Mouse (Mus musculus): Measurements from ENCODE around the gene Aven. TPM values are rescaled to one million over a fixed set of nuclear protein-coding genes. Genes with fewer than 3 reads are reported as not detected.

The Aven gene
- polyA plus RNA-seq, 1 experiment from 2014 or later = 4.6 TPM

- H3K36me3 ChIP-seq (ENCODE audit: control insufficient read depth, insufficient read depth, low read length) = no peaks in the 10 kb centered on the region
- WGBS = 59% methylated on average over 5 of the region's 5 CpGs
- H3K27ac ChIP-seq (ENCODE audit: low read length) = 0 out of 2 replicates have a peak overlapping the region, but pooled peaks have one; percentile 2
- H3K9me3 ChIP-seq (ENCODE audit: control insufficient read depth, low read length) = no peaks in the 10 kb centered on the region
- H3K4me3 ChIP-seq (ENCODE audit: low read length) = no peak overlapping the region
- no peak overlapping the region for H3K4me2 ChIP-seq (ENCODE audit: low read depth, low read length)
- no peaks in the 10 kb centered on the region for H3K27me3 ChIP-seq (ENCODE audit: control insufficient read depth, insufficient read depth, low read depth, low read length)
- no peak overlapping the region for H3K9ac ChIP-seq (ENCODE audit: low read length)
- H3K4me1 ChIP-seq (replicated peaks; ENCODE audit: control insufficient read depth, insufficient read depth, low read length) = 0 out of 2 replicates have a peak, but pooled peaks cover 3% of the 10 kb centered on the region
- ATAC-seq (ENCODE audit: low read depth) = peak; percentile 55
These were observed 10.0 kb upstream of the Aven start for GRCm38 (mm10) chr2:112482533-112483333.

DNA sequence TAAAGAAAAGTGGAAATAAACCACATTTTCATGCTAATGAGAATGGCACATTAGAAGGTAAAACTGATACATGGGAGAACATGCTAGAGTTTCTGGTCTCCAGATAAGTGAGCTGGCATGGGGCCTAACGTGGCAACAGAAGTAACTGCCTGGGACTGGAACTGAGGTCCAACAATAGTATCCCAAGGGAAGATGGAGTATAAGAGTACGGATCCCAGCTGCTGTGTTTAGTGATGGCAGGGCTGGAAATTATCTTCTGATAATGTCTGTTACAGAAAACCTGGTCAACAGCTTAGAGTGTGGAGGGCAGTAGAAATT lies 9.5 kb upstream of the Aven start:
- ATAC-seq (ENCODE audit: low read depth) = no peak
- WGBS = 48% methylated on average over 2 of the region's 2 CpGs
- H3K4me1 ChIP-seq (replicated peaks; ENCODE audit: control insufficient read depth, insufficient read depth, low read length) = 0 out of 2 replicates have a peak, but pooled peaks cover 3% of the 10 kb centered on the region
- no peaks in the 10 kb centered on the region for H3K9me3 ChIP-seq (ENCODE audit: control insufficient read depth, low read length)
- no peak overlapping the region for H3K27ac ChIP-seq (ENCODE audit: low read length)
- H3K4me2 ChIP-seq (ENCODE audit: low read depth, low read length) = no peak overlapping the region
- no peak overlapping the region for H3K4me3 ChIP-seq (ENCODE audit: low read length)
- H3K27me3 ChIP-seq (ENCODE audit: control insufficient read depth, insufficient read depth, low read depth, low read length) = no peaks in the 10 kb centered on the region
- no peak overlapping the region for H3K9ac ChIP-seq (ENCODE audit: low read length)
- H3K36me3 ChIP-seq (ENCODE audit: control insufficient read depth, insufficient read depth, low read length) = no peaks in the 10 kb centered on the region

GRCm38 (mm10) chr2:112484886-112485285 lies 7.9 kb upstream of the Aven start:
- no peaks in the 10 kb centered on the region for H3K36me3 ChIP-seq (ENCODE audit: control insufficient read depth, insufficient read depth, low read length)
- H3K9ac ChIP-seq (ENCODE audit: low read length) = no peak overlapping the region
- H3K4me2 ChIP-seq (ENCODE audit: low read depth, low read length) = no peak overlapping the region
- no peaks in the 10 kb centered on the region for H3K27me3 ChIP-seq (ENCODE audit: control insufficient read depth, insufficient read depth, low read depth, low read length)
- H3K4me3 ChIP-seq (ENCODE audit: low read length) = no peak overlapping the region
- 0 out of 2 replicates have a peak, but pooled peaks cover 3% of the 10 kb centered on the region for H3K4me1 ChIP-seq (replicated peaks; ENCODE audit: control insufficient read depth, insufficient read depth, low read length)
- H3K9me3 ChIP-seq (ENCODE audit: control insufficient read depth, low read length) = no peaks in the 10 kb centered on the region
- no peak overlapping the region for H3K27ac ChIP-seq (ENCODE audit: low read length)
- ATAC-seq (ENCODE audit: low read depth) = peak; percentile 60
- WGBS = 39% methylated on average over 2 of the region's 2 CpGs

GRCm38 (mm10) chr2:112490483-112491196 lies 2.1 kb upstream of the Aven start:
- WGBS = 74% methylated on average over 11 of the region's 11 CpGs
- ATAC-seq (ENCODE audit: low read depth) = no peak
- Histone ChIP-seq H3K9ac (ENCODE audit: low read length) (no peak overlapping the region), H3K4me3 (ENCODE audit: low read length) (no peak overlapping the region), H3K36me3 (ENCODE audit: control insufficient read depth, insufficient read depth, low read length) (no peaks in the 10 kb centered on the region), H3K9me3 (ENCODE audit: control insufficient read depth, low read length) (no peaks in the 10 kb centered on the region), H3K27me3 (ENCODE audit: control insufficient read depth, insufficient read depth, low read depth, low read length) (no peaks in the 10 kb centered on the region), H3K4me1 (replicated peaks; ENCODE audit: control insufficient read depth, insufficient read depth, low read length) (peaks cover 10% of the 10 kb centered on the region; the same call in 1 of the 2 replicates), H3K4me2 (ENCODE audit: low read depth, low read length) (no peak overlapping the region), H3K27ac (ENCODE audit: low read length) (no peak overlapping the region)

- H3K9ac ChIP-seq (ENCODE audit: low read length) = peak overlapping the region; percentile 100; the same call in 1 of the 2 replicates
- H3K27ac ChIP-seq (ENCODE audit: low read length) = no peak overlapping the region; the same call in 1 of the 2 replicates
- H3K9me3 ChIP-seq (ENCODE audit: control insufficient read depth, low read length) = no peaks in the 10 kb centered on the region
- H3K4me3 ChIP-seq (ENCODE audit: low read length) = no peak overlapping the region
- H3K4me1 ChIP-seq (replicated peaks; ENCODE audit: control insufficient read depth, insufficient read depth, low read length) = peaks cover 10% of the 10 kb centered on the region; the same call in 1 of the 2 replicates
- no peaks in the 10 kb centered on the region for H3K27me3 ChIP-seq (ENCODE audit: control insufficient read depth, insufficient read depth, low read depth, low read length)
- no peak for ATAC-seq (ENCODE audit: low read depth)
- 61% methylated on average over 5 of the region's 5 CpGs for WGBS
- H3K4me2 ChIP-seq (ENCODE audit: low read depth, low read length) = peak overlapping the region; percentile 85; the same call in 1 of the 2 replicates
- no peaks in the 10 kb centered on the region for H3K36me3 ChIP-seq (ENCODE audit: control insufficient read depth, insufficient read depth, low read length)
These were observed 1.1 kb upstream of the Aven start for GRCm38 (mm10) chr2:112491629-112492028.

DNA sequence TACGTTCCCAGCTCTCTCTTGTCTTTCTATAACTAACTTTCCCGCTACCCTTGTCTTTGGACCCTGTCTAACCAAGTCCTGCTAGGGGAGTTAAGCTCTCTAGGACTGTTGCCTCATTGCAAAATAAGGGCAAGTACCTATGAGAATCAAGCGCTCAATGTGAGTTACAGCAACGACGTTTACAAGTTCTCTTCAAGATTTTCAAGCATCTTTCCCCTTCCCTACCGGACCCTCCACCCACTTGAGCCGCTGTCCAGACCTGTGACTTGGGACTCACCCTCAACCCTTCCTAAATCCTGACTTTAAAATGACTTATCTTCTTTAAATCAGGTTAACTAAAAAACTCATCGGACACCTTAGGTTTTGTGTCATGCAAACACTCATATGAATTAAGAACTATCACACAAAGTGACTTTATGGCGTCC lies 321 bp upstream of the Aven start:
- peak overlapping the region; percentile 79 for H3K4me3 ChIP-seq (ENCODE audit: low read length)
- peak; percentile 37 for ATAC-seq (ENCODE audit: low read depth)

DNA sequence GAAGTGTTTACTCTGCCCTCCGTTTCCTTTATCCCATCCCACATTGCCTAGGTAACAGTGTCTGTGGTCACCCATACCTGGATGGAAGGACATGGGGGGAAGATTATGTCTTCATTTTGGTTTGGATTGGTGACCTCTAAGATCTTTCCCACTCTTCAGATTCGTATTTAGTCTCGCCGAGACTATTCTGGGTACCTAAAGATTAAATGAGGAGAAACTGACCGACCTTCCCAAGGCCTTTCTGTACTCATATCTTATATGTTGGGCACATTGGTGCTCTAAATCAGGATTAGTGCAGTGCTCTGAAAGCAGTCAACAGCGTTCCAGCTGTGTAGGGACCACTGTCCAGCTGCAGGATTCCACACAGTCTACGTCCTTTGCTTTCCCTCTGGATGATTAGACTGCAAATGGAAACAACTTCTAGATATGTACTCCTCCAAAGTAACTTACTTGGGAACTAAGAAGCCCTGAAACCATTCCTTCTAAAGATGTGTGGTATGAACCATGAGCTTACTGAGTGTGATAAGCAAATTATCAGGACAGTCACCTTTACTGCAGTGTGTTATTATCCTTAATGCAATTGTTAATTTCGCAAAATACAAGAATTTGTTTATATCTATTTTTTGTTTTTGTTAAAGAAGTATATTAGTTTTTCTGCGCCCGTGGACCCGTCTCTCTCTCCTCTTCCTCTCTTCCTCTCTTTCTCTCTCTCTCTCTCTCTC lies 936 bp downstream of the Aven start:
- Histone ChIP-seq H3K27ac (ENCODE audit: low read length) (peak overlapping the region; percentile 99), H3K4me1 (replicated peaks; ENCODE audit: control insufficient read depth, insufficient read depth, low read length) (peaks cover 10% of the 10 kb centered on the region; the same call in 1 of the 2 replicates), H3K4me3 (ENCODE audit: low read length) (peak overlapping the region; percentile 79), H3K4me2 (ENCODE audit: low read depth, low read length) (peak overlapping the region; percentile 85), H3K9me3 (ENCODE audit: control insufficient read depth, low read length) (no peaks in the 10 kb centered on the region), H3K9ac (ENCODE audit: low read length) (peak overlapping the region; percentile 100), H3K27me3 (ENCODE audit: control insufficient read depth, insufficient read depth, low read depth, low read length) (no peaks in the 10 kb centered on the region), H3K36me3 (ENCODE audit: control insufficient read depth, insufficient read depth, low read length) (no peaks in the 10 kb centered on the region)
- 32% methylated on average over 11 of the region's 11 CpGs for whole genome bisulfite sequencing
- ATAC-seq (ENCODE audit: low read depth) = no peak

More for the DNA sequence above, 321 bp upstream of the Aven start:
- Histone ChIP-seq H3K27me3 (ENCODE audit: control insufficient read depth, insufficient read depth, low read depth, low read length) (no peaks in the 10 kb centered on the region), H3K9me3 (ENCODE audit: control insufficient read depth, low read length) (no peaks in the 10 kb centered on the region), H3K9ac (ENCODE audit: low read length) (peak overlapping the region; percentile 100), H3K27ac (ENCODE audit: low read length) (peak overlapping the region; percentile 99), H3K36me3 (ENCODE audit: control insufficient read depth, insufficient read depth, low read length) (no peaks in the 10 kb centered on the region), H3K4me1 (replicated peaks; ENCODE audit: control insufficient read depth, insufficient read depth, low read length) (peaks cover 10% of the 10 kb centered on the region; the same call in 1 of the 2 replicates), H3K4me2 (ENCODE audit: low read depth, low read length) (peak overlapping the region; percentile 85)
- WGBS = 5% methylated on average over 9 of the region's 9 CpGs

GRCm38 (mm10) chr2:112497851-112498250 lies 5.1 kb downstream of the Aven start:
- 62% methylated on average over 7 of the region's 7 CpGs for WGBS
- Histone ChIP-seq H3K9ac (ENCODE audit: low read length) (no peak overlapping the region), H3K4me2 (ENCODE audit: low read depth, low read length) (no peak overlapping the region), H3K4me1 (replicated peaks; ENCODE audit: control insufficient read depth, insufficient read depth, low read length) (peaks cover 5% of the 10 kb centered on the region; the same call in 1 of the 2 replicates), H3K9me3 (ENCODE audit: control insufficient read depth, low read length) (no peaks in the 10 kb centered on the region), H3K27ac (ENCODE audit: low read length) (no peak overlapping the region), H3K27me3 (ENCODE audit: control insufficient read depth, insufficient read depth, low read depth, low read length) (no peaks in the 10 kb centered on the region), H3K36me3 (ENCODE audit: control insufficient read depth, insufficient read depth, low read length) (no peaks in the 10 kb centered on the region), H3K4me3 (ENCODE audit: low read length) (no peak overlapping the region)
- no peak for ATAC-seq (ENCODE audit: low read depth)

- peak; percentile 94 for ATAC-seq (ENCODE audit: low read depth)
- Histone ChIP-seq H3K4me3 (ENCODE audit: low read length) (no peak overlapping the region), H3K9me3 (ENCODE audit: control insufficient read depth, low read length) (no peaks in the 10 kb centered on the region), H3K36me3 (ENCODE audit: control insufficient read depth, insufficient read depth, low read length) (no peaks in the 10 kb centered on the region), H3K4me1 (replicated peaks; ENCODE audit: control insufficient read depth, insufficient read depth, low read length) (no peaks in the 10 kb centered on the region), H3K9ac (ENCODE audit: low read length) (no peak overlapping the region), H3K27ac (ENCODE audit: low read length) (no peak overlapping the region), H3K27me3 (ENCODE audit: control insufficient read depth, insufficient read depth, low read depth, low read length) (no peaks in the 10 kb centered on the region), H3K4me2 (ENCODE audit: low read depth, low read length) (no peak overlapping the region)
- WGBS = 6% methylated on average over 6 of the region's 6 CpGs
These were observed 8.4 kb downstream of the Aven start for GRCm38 (mm10) chr2:112501209-112501608.
